Mouse (Mus musculus) erythroblast, embryonic 14.5 days (primary cell): ENCODE measurements around the gene Them7.

Source experiments
- GATA1 ChIP-seq: IDR thresholded peaks from 2 replicates; pipeline ENCODE4 v1.6.1; 2012; ENCODE audit warnings: low read length, inconsistent platforms, mixed read lengths
- TAL1 ChIP-seq: IDR thresholded peaks from 3 replicates; pipeline ENCODE4 v1.6.1; 2012; ENCODE audit warnings: low read length, inconsistent platforms, mixed read lengths

- TF ChIP-seq GATA1 (no peak), TAL1 (no peak)
Measured at GRCm38 (mm10) chr2:105237841-105238240, 13.7 kb downstream of the Them7 start.
